ENCODE assay signal across 14 mouse cellular contexts in genomic region chr5:38547375-38547774, GRCm38 (mm10). TPM values are rescaled to one million over a fixed set of nuclear protein-coding genes. Genes with fewer than 3 reads are reported as not detected.
A peak's percentile ranks its signal among the peaks of the same experiment; 100 is the strongest.
DNase-seq lines count a peak whose midpoint lies in the region; ATAC-seq lines count a peak whose summit lies in the region.
"Had no signal": no experiment of that assay in that cellular context is flagged by ENCODE, and none has a peak within 500 bp of the region (broad histone marks: within the 10 kb centered on the region; RNA-seq: fewer than 3 reads in every experiment).

No protein-coding gene starts in this region.

- no peaks in the 10 kb centered on the region for H3K27me3 ChIP-seq in hindbrain, embryonic 13.5 days
- no peaks in the 10 kb centered on the region for H3K27me3 ChIP-seq in hindbrain, embryonic 14.5 days (ENCODE audit: control insufficient read depth, insufficient read depth, low read length)
- H3K27me3 ChIP-seq: CH12.LX; embryonic facial prominence, embryonic 15.5 days had no signal

- H3K36me3 ChIP-seq in hindbrain, embryonic 13.5 days: peaks cover 100% of the 10 kb centered on the region
- H3K36me3 ChIP-seq in hindbrain, embryonic 14.5 days (replicated peaks; ENCODE audit: control insufficient read depth, insufficient read depth): peaks cover 98% of the 10 kb centered on the region

- WGBS in hindbrain, embryonic 13.5 days: 58% methylated on average over 6 of the region's 6 CpGs
- WGBS in hindbrain, embryonic 14.5 days: 55% methylated on average over 6 of the region's 6 CpGs

- H3K4me2 ChIP-seq in hindbrain, embryonic 13.5 days: no peak overlapping the region
- no peak overlapping the region for H3K4me2 ChIP-seq in hindbrain, embryonic 14.5 days (replicated peaks)
- H3K4me2 ChIP-seq: embryonic facial prominence, embryonic 15.5 days had no signal

- H3K9me3 ChIP-seq in hindbrain, embryonic 13.5 days: no peaks in the 10 kb centered on the region
- H3K9me3 ChIP-seq in hindbrain, embryonic 14.5 days (ENCODE audit: control insufficient read depth, low read length): no peaks in the 10 kb centered on the region
- H3K9me3 ChIP-seq: embryonic facial prominence, embryonic 15.5 days had no signal

- H3K9ac ChIP-seq in hindbrain, embryonic 13.5 days: 0 out of 2 replicates have a peak overlapping the region, but pooled peaks have one; percentile 13
- no peak overlapping the region for H3K9ac ChIP-seq in hindbrain, embryonic 14.5 days
- H3K9ac ChIP-seq: embryonic facial prominence, embryonic 15.5 days had no signal

- ATAC-seq in hindbrain, embryonic 13.5 days (ENCODE audit: low FRiP score): no peak
- ATAC-seq in hindbrain, embryonic 14.5 days (ENCODE audit: low FRiP score): no peak
- ATAC-seq: intestine, embryonic 16.5 days had no signal

- no peak overlapping the region for H3K4me3 ChIP-seq in hindbrain, embryonic 13.5 days
- H3K4me3 ChIP-seq in hindbrain, embryonic 14.5 days (replicated peaks; ENCODE audit: low read length): no peak overlapping the region
- H3K4me3 ChIP-seq: embryonic facial prominence, embryonic 15.5 days; myocyte had no signal

- peaks cover 27% of the 10 kb centered on the region for H3K4me1 ChIP-seq in hindbrain, embryonic 13.5 days (replicated peaks)
- no peaks in the 10 kb centered on the region for H3K4me1 ChIP-seq in hindbrain, embryonic 14.5 days (replicated peaks; ENCODE audit: control insufficient read depth, insufficient read depth, low read length)

- H3K27ac ChIP-seq in hindbrain, embryonic 13.5 days: no peak overlapping the region
- no peak overlapping the region for H3K27ac ChIP-seq in hindbrain, embryonic 14.5 days
- H3K27ac ChIP-seq: embryonic facial prominence, embryonic 15.5 days had no signal

- DNase-seq in hindbrain, embryonic 14.5 days (ENCODE audit: low spot score): no peak
- DNase-seq in frontal cortex, postnatal 14 days (ENCODE audit: low spot score in 2 of 2): peak; percentile 50 to 77
- DNase-seq in left cerebral cortex, adult 8-10 months (ENCODE audit: low spot score in 2 of 2): peak; percentile 33 to 94
- DNase-seq in right cerebral cortex, postnatal 14 days: peak; percentile 68
- no peak for DNase-seq in kidney, adult 8-10 months
- no peak for DNase-seq in kidney, postnatal 14 days
- DNase-seq: cerebellum, adult 9-11 months; gastrocnemius, postnatal 25 days; retina, postnatal 1 day had no signal

RNA-seq across cellular contexts. Expression of gene Wdr1, which starts 15.6 kb away (rescaled TPM):
- 149 and 151 TPM in 2 replicates for polyA plus RNA-seq in hindbrain, embryonic 13.5 days (2015; fragmentation: Nextera tagmentation; extraction: Ambion mirVana)
- polyA plus RNA-seq in hindbrain, embryonic 14.5 days (2014; fragmentation: Nextera tagmentation; extraction: Ambion mirVana): 183 and 218 TPM in 2 replicates
- total RNA-seq in left cerebral cortex, adult 8-10 months (2022): 100 to 1,000 TPM; 161 to 165 (median 162) TPM

RNA-seq across cellular contexts. Expression of gene Slc2a9, which starts 44.4 kb away (rescaled TPM):
- 0.13 and 0.19 TPM in 2 replicates for polyA plus RNA-seq in hindbrain, embryonic 13.5 days (2015; fragmentation: Nextera tagmentation; extraction: Ambion mirVana)
- 0.14 and 0.27 TPM in 2 replicates for polyA plus RNA-seq in hindbrain, embryonic 14.5 days (2014; fragmentation: Nextera tagmentation; extraction: Ambion mirVana)
- 1 to 10 TPM; 1.2 to 3.2 (median 2.2) TPM for total RNA-seq in left cerebral cortex, adult 8-10 months (2022)

Comparison
In these comparisons a context has a peak if more than half of its experiments do, and no peak if none do; other contexts are left out.
1. DNase-seq: peak in frontal cortex, postnatal 14 days (2 of 2), left cerebral cortex, adult 8-10 months (2 of 2) and right cerebral cortex, postnatal 14 days (single experiment); none in hindbrain, embryonic 14.5 days (single experiment), kidney, adult 8-10 months (0 of 2) and kidney, postnatal 14 days (single experiment).